Mouse (Mus musculus) liver, postnatal 0 days (tissue): ENCODE measurements around the gene Naa15.

Experiments
- CTCF ChIP-seq: sonication (generic); IDR thresholded peaks from 2 replicates; pipeline ENCODE4 v1.5.1; 2016; ENCODE audit warnings: antibody characterized with exemption, low read depth
- EP300 ChIP-seq: IDR thresholded peaks from 2 replicates; pipeline ENCODE4 v1.6.1; 2016; ENCODE audit warnings: antibody characterized with exemption, low read depth, mild to moderate bottlenecking

- TF ChIP-seq CTCF (no peak), EP300 (no peak)
Measured at GRCm38 (mm10) chr3:51391591-51391990, 23.4 kb upstream of the Naa15 start.
